Mouse (Mus musculus) kidney, embryonic 14.5 days (tissue): ENCODE results near the gene Pappa. TPM values are rescaled to one million over a fixed set of nuclear protein-coding genes. Genes with fewer than 3 reads are reported as not detected.

ENCODE experiments used
- ATAC-seq: fragments of 200-750 bp; cut with Nextera tagmentation; 2 replicates; pipeline ENCODE4 v1.8.0; 2017; ENCODE audit warnings: moderate number of reproducible peaks, mild to moderate bottlenecking, moderate TSS enrichment, moderate library complexity; ENCODE audit not compliant: low FRiP score, low TSS enrichment
- H3K27ac ChIP-seq: fragments of 300-500 bp; sonication (generic); 2 replicates; pipeline ENCODE4 v1.5.1; 2014; ENCODE audit warnings: low read depth, mild to moderate bottlenecking, low read length, moderate library complexity, mixed read lengths
- H3K27me3 ChIP-seq: fragments of 300-500 bp; sonication (generic); 2 replicates; pipeline ENCODE4 v1.6.1; 2014; ENCODE audit warnings: mild to moderate bottlenecking, low read length; ENCODE audit not compliant: control insufficient read depth, insufficient read depth
- H3K36me3 ChIP-seq: fragments of 300-500 bp; sonication (generic); 2 replicates; pipeline ENCODE4 v1.6.1; 2014; ENCODE audit warnings: low read length, mixed read lengths; ENCODE audit not compliant: control insufficient read depth, insufficient read depth
- H3K4me1 ChIP-seq: fragments of 300-500 bp; sonication (generic); 2 replicates; pipeline ENCODE4 v1.6.1; 2014; ENCODE audit warnings: low read length, mixed read lengths; ENCODE audit not compliant: control insufficient read depth, insufficient read depth
- H3K4me2 ChIP-seq: fragments of 300-500 bp; sonication (generic); replicated peaks from 2 replicates; pipeline ENCODE4 v1.6.1; 2014; ENCODE audit warnings: low read depth, mild to moderate bottlenecking, low read length
- H3K4me3 ChIP-seq: fragments of 300-500 bp; sonication (generic); 2 replicates; pipeline ENCODE4 v1.5.1; 2014; ENCODE audit warnings: mild to moderate bottlenecking, low read length
- H3K9ac ChIP-seq: fragments of 300-500 bp; sonication (generic); 2 replicates; pipeline ENCODE4 v1.6.1; 2014; ENCODE audit warnings: low read depth, mild to moderate bottlenecking, low read length, moderate library complexity
- H3K9me3 ChIP-seq: fragments of 300-500 bp; sonication (generic); 2 replicates; pipeline ENCODE4 v1.6.1; 2016; ENCODE audit warnings: low read length; ENCODE audit not compliant: control insufficient read depth
- WGBS: fragments of 180-500 bp; shearing (Covaris S2); extraction: QIAGEN DNeasy Blood & Tissue Kit; methylation state at CpG from one replicate; pipeline ENCODE4 v1.1.7; 2014; 5-methylcytosine and 5-hydroxymethylcytosine counted together
- polyA plus RNA-seq: library from polyadenylated mRNA; unstranded; fragments of >200 nt; fragmentation: Nextera tagmentation; extraction: Ambion mirVana; gene quantifications from 2 replicates; pipeline ENCODE4 v1.2.1, GENCODE M21; 2014

Gene Pappa
- polyA plus RNA-seq, 1 experiment from 2014 or later = 3.7 TPM

DNA sequence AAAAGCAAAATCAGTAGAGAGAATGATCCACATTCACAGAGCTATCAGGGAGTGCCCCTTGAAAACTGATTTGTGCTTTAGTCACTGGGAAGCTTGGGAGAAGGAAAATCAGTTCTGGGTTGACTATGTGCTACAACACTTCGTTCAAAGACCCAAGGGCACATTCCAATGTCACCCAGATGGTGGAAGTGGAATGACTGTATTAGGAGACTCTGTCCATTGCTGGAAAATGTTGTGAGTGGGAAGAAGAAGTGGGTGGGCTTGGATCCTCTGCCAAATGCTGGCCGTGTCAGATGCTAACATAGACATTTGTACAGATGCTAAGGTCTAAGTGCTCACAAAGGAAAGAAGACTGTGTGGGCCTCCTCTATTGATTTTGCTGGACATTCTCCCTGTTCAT, 29.6 kb downstream of the Pappa start:
- H3K4me3 ChIP-seq = no peak overlapping the region
- no peaks in the 10 kb centered on the region for H3K27me3 ChIP-seq
- H3K9ac ChIP-seq = no peak overlapping the region
- no peak overlapping the region for H3K27ac ChIP-seq
- no peaks in the 10 kb centered on the region for H3K9me3 ChIP-seq
- no peaks in the 10 kb centered on the region for H3K4me1 ChIP-seq
- no peaks in the 10 kb centered on the region; the same call in 1 of the 2 replicates for H3K36me3 ChIP-seq
- WGBS = 70% methylated on average over 2 of the region's 2 CpGs
- no peak for ATAC-seq
- no peak overlapping the region for H3K4me2 ChIP-seq

GRCm38 (mm10) chr4:65156231-65156630, 32.3 kb downstream of the Pappa start:
- Histone ChIP-seq H3K9ac (no peak overlapping the region), H3K9me3 (no peaks in the 10 kb centered on the region), H3K27ac (no peak overlapping the region), H3K4me2 (no peak overlapping the region), H3K4me1 (no peaks in the 10 kb centered on the region), H3K36me3 (no peaks in the 10 kb centered on the region; the same call in 1 of the 2 replicates), H3K27me3 (no peaks in the 10 kb centered on the region), H3K4me3 (no peak overlapping the region)
- ATAC-seq = no peak
- WGBS = 95% methylated on average over 10 of the region's 10 CpGs

GRCm38 (mm10) chr4:65158651-65159050, 34.7 kb downstream of the Pappa start:
- Histone ChIP-seq H3K4me3 (no peak overlapping the region), H3K27ac (no peak overlapping the region), H3K36me3 (no peaks in the 10 kb centered on the region; the same call in 1 of the 2 replicates), H3K4me2 (no peak overlapping the region), H3K27me3 (no peaks in the 10 kb centered on the region), H3K4me1 (no peaks in the 10 kb centered on the region), H3K9ac (no peak overlapping the region), H3K9me3 (no peaks in the 10 kb centered on the region)
- no peak for ATAC-seq
- 82% methylated on average over 3 of the region's 3 CpGs for WGBS

DNA sequence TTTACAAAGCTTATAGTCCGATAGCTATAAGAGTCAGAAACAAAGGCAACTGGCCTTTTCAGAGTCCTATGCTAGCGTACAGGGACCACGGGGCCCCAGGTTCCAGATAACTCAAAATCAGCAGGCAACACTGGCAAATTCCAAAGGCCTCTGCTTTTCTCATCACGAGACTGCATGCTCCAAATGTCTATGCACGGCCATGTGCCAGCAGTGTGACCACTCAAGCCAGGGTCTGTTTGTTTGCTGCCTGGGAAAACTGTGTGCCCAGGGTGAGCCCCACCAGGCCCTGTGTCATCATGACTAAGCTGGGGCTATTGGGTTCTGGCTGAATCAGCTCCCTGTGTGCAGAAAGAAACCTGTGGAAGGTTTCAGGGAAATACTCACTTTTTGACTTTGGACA, 35.5 kb downstream of the Pappa start:
- no peaks in the 10 kb centered on the region; the same call in 1 of the 2 replicates for H3K36me3 ChIP-seq
- H3K27ac ChIP-seq = no peak overlapping the region
- H3K9me3 ChIP-seq = no peaks in the 10 kb centered on the region
- H3K27me3 ChIP-seq = no peaks in the 10 kb centered on the region
- no peak overlapping the region for H3K4me2 ChIP-seq
- no peak overlapping the region for H3K9ac ChIP-seq
- WGBS = 74% methylated on average over 5 of the region's 5 CpGs
- no peak overlapping the region for H3K4me3 ChIP-seq
- ATAC-seq = no peak
- H3K4me1 ChIP-seq = no peaks in the 10 kb centered on the region

- no peak overlapping the region for H3K9ac ChIP-seq
- ATAC-seq = no peak
- H3K4me2 ChIP-seq = no peak overlapping the region
- no peak overlapping the region for H3K27ac ChIP-seq
- no peaks in the 10 kb centered on the region for H3K9me3 ChIP-seq
- no peaks in the 10 kb centered on the region for H3K4me1 ChIP-seq
- H3K4me3 ChIP-seq = no peak overlapping the region
- H3K36me3 ChIP-seq = no peaks in the 10 kb centered on the region
- no peaks in the 10 kb centered on the region for H3K27me3 ChIP-seq
- WGBS = 28% methylated on average over 3 of the region's 3 CpGs
These were observed 39.7 kb downstream of the Pappa start for GRCm38 (mm10) chr4:65163698-65164097.

DNA sequence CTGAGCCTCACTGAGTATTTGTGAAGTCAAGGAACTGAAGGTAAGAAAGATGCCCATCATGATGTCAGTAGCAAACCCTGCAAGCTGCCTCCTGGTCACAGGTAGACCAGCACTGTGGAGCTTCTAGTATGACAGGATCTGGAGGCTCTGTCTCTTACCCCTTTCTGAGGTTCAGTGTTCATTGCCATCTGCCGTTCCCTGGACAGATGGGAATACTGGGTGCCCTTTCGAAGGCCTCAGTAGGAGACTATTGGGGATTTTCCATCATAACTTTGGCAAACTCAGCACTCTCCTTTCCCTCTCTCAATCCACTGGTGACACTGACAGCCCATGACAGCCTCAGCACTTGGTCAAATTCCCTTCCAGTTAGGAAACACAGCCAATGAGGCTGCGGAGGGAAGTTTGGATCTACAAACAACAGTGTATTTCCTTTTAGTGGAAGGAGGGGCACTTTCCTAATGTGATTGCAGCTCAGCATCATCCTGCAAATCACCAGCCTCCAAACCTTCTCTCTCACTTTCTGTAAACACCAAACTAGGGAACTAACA, 42.4 kb downstream of the Pappa start:
- Histone ChIP-seq H3K9ac (no peak overlapping the region), H3K9me3 (no peaks in the 10 kb centered on the region), H3K4me3 (no peak overlapping the region), H3K27ac (no peak overlapping the region), H3K36me3 (no peaks in the 10 kb centered on the region), H3K4me2 (no peak overlapping the region), H3K4me1 (no peaks in the 10 kb centered on the region), H3K27me3 (no peaks in the 10 kb centered on the region)
- WGBS = 84% methylated on average over 3 of the region's 3 CpGs
- ATAC-seq = no peak

DNA sequence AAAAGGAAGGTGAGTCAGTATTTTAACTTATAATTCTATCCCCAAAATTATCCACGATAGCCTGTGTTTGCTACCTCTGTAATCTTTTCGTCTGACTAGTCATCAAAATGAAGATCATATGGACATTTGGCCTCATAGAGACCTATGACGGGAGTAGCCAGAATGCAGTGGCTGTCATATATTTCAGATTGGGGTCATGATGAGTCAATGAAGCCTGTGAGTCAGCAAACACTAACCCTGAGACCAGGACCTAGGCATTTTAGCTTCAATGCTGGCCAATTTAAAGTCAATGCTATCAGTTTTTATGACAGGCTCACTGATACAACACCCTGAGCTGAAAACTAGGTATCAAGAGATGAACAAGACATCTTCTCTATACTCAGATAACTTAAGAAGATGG, 50.5 kb downstream of the Pappa start:
- no peaks in the 10 kb centered on the region for H3K9me3 ChIP-seq
- no peak overlapping the region for H3K9ac ChIP-seq
- ATAC-seq = no peak
- H3K4me1 ChIP-seq = no peaks in the 10 kb centered on the region
- no peak overlapping the region for H3K4me3 ChIP-seq
- no peaks in the 10 kb centered on the region for H3K36me3 ChIP-seq
- H3K4me2 ChIP-seq = no peak overlapping the region
- WGBS = 90% methylated on average over 3 of the region's 3 CpGs
- H3K27me3 ChIP-seq = no peaks in the 10 kb centered on the region
- H3K27ac ChIP-seq = no peak overlapping the region

- Histone ChIP-seq H3K4me3 (no peak overlapping the region), H3K9ac (no peak overlapping the region), H3K4me1 (no peaks in the 10 kb centered on the region), H3K36me3 (no peaks in the 10 kb centered on the region), H3K27me3 (no peaks in the 10 kb centered on the region), H3K9me3 (no peaks in the 10 kb centered on the region), H3K4me2 (no peak overlapping the region), H3K27ac (no peak overlapping the region)
- no peak for ATAC-seq
- WGBS = 40% methylated on average over 1 of the region's 1 CpGs
These were observed 54.2 kb downstream of the Pappa start for GRCm38 (mm10) chr4:65178146-65178545.

- ATAC-seq = no peak
- no peak overlapping the region for H3K4me3 ChIP-seq
- no peak overlapping the region for H3K4me2 ChIP-seq
- H3K27ac ChIP-seq = no peak overlapping the region
- no peak overlapping the region for H3K9ac ChIP-seq
- H3K27me3 ChIP-seq = no peaks in the 10 kb centered on the region
- H3K9me3 ChIP-seq = no peaks in the 10 kb centered on the region
- WGBS = 72% methylated on average over 2 of the region's 2 CpGs
- H3K36me3 ChIP-seq = no peaks in the 10 kb centered on the region
- no peaks in the 10 kb centered on the region for H3K4me1 ChIP-seq
These were observed 63.3 kb downstream of the Pappa start for GRCm38 (mm10) chr4:65187236-65187635.
